Mouse (Mus musculus): ENCODE results near the gene Rnf43. TPM values are rescaled to one million over a fixed set of nuclear protein-coding genes. Genes with fewer than 3 reads are reported as not detected.

Rnf43 gene
- polyA plus RNA-seq, 1 experiment, result not detected

DNA sequence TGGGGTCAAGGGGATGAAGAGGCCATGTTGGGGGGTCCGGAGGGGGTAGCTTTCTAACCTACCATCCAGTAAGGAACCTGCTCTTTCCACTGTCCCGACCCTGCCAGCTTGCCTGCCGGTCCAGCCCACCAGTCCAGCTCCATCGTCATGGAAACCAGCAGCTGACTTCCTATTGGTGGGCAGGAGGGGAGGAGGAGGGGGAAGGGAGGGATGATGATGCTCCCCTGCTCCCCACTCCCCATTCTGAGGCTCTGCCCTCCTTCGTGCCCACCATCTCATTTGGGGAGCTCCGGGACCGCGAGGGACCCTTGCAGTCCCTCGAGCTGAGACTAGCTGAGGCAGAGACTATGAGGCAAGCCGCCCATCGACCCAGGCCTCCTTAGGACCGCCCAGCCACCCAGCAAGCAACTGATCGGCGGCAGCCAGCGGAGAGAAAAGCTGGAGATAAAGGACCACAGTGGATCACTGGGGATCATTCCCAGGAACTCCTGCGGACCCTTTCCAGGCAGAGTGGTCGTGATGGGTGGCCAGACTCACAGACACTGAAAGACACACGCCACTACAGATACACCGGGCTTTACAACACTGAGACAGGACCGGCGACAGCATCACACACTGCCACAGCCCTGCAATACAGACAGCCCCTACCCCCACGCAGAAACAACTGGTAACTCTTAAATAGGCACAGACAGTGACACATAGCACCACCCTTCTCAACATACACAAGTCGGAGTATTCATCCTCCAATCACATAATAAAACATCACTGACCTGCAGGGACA is 98.0 kb downstream of the Rnf43 start, which contains the start of gene Tspoap1:
Gene Tspoap1 (plus strand): TSS at position 241 of the 781 bp plus-strand sequence.
- Histone ChIP-seq H3K79me2 (ENCODE audit: control insufficient read depth, insufficient read depth) (peaks cover 19% of the 10 kb centered on the region), H3K36me3 (ENCODE audit: control insufficient read depth, insufficient read depth) (peaks cover 9% of the 10 kb centered on the region), H3ac (ENCODE audit: control insufficient read depth, insufficient read length, low read depth) (no peak within 1 kb of the TSS), H3K27me3 (ENCODE audit: control insufficient read depth, insufficient read depth, insufficient read length) (peaks cover 54% of the 10 kb centered on the region), H3K4me3 (ENCODE audit: insufficient read depth, poor library complexity, severe bottlenecking) (no peak within 1 kb of the TSS), H3K79me3 (ENCODE audit: low read depth) (peaks cover 14% of the 10 kb centered on the region)
- TF ChIP-seq MAX (IDR thresholded peaks at IDR 0.05) (no peak), MYOD1 (IDR thresholded peaks at IDR 0.05; ENCODE audit: control insufficient read depth, insufficient read length, low read depth) (no peak), CEBPB (IDR thresholded peaks at IDR 0.05; ENCODE audit: low read depth) (no peak), FOSL1 (IDR thresholded peaks at IDR 0.05; ENCODE audit: insufficient read depth, low read length, poor library complexity, severe bottlenecking) (no peak), MYOG (IDR thresholded peaks at IDR 0.05; ENCODE audit: control insufficient read depth, extremely low read depth, insufficient read length) (no peak), CTCF (IDR thresholded peaks at IDR 0.05; ENCODE audit: control insufficient read depth, insufficient read depth, insufficient read length) (no peak), USF1 (IDR thresholded peaks at IDR 0.05; ENCODE audit: low read depth) (no peak)

DNA sequence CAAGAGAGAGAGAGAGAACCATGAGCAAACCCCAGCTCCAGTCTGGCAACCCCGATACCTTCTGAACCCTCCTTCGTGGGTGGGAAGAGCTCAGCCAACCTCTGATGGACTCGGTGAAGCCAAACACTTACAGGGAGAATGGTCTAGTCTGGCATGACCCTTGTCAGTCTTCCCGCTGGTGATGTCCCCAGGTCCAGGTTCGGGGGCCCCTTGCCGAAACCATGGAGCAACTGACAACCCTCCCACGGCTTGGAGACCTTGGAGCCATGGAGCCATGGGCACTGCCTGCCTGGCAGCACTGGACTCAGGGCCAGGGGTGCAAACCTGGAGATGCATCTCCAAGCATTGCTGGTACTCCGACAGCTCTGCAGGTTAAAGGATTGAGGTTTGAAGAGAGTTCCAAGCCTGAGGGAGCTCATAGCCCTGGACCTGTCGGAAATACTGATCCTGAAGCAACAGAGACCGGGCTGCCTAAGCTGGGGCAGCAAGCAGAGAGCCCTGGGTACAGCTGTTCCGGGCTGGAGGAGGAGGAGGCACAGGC is 98.7 kb downstream of the Rnf43 start:
- H3ac ChIP-seq (ENCODE audit: control insufficient read depth, insufficient read length, low read depth), result no peak overlapping the region
- H3K79me2 ChIP-seq (ENCODE audit: control insufficient read depth, insufficient read depth), result peaks cover 12% of the 10 kb centered on the region
- no peak for TF ChIP-seq MAX (IDR thresholded peaks at IDR 0.05)
- no peak for TF ChIP-seq MYOD1 (IDR thresholded peaks at IDR 0.05; ENCODE audit: control insufficient read depth, insufficient read length, low read depth)
- no peak for TF ChIP-seq MYOG (IDR thresholded peaks at IDR 0.05; ENCODE audit: control insufficient read depth, extremely low read depth, insufficient read length)
- TF ChIP-seq CTCF (IDR thresholded peaks at IDR 0.05; ENCODE audit: control insufficient read depth, insufficient read depth, insufficient read length), result no peak
- TF ChIP-seq USF1 (IDR thresholded peaks at IDR 0.05; ENCODE audit: low read depth), result no peak
- no peak for TF ChIP-seq FOSL1 (IDR thresholded peaks at IDR 0.05; ENCODE audit: insufficient read depth, low read length, poor library complexity, severe bottlenecking)
- TF ChIP-seq CEBPB (IDR thresholded peaks at IDR 0.05; ENCODE audit: low read depth), result no peak
- H3K79me3 ChIP-seq (ENCODE audit: low read depth), result peaks cover 8% of the 10 kb centered on the region
- H3K27me3 ChIP-seq (ENCODE audit: control insufficient read depth, insufficient read depth, insufficient read length), result peaks cover 62% of the 10 kb centered on the region
- peaks cover 9% of the 10 kb centered on the region for H3K36me3 ChIP-seq (ENCODE audit: control insufficient read depth, insufficient read depth)
- no peak overlapping the region for H3K4me3 ChIP-seq (ENCODE audit: insufficient read depth, poor library complexity, severe bottlenecking)

DNA sequence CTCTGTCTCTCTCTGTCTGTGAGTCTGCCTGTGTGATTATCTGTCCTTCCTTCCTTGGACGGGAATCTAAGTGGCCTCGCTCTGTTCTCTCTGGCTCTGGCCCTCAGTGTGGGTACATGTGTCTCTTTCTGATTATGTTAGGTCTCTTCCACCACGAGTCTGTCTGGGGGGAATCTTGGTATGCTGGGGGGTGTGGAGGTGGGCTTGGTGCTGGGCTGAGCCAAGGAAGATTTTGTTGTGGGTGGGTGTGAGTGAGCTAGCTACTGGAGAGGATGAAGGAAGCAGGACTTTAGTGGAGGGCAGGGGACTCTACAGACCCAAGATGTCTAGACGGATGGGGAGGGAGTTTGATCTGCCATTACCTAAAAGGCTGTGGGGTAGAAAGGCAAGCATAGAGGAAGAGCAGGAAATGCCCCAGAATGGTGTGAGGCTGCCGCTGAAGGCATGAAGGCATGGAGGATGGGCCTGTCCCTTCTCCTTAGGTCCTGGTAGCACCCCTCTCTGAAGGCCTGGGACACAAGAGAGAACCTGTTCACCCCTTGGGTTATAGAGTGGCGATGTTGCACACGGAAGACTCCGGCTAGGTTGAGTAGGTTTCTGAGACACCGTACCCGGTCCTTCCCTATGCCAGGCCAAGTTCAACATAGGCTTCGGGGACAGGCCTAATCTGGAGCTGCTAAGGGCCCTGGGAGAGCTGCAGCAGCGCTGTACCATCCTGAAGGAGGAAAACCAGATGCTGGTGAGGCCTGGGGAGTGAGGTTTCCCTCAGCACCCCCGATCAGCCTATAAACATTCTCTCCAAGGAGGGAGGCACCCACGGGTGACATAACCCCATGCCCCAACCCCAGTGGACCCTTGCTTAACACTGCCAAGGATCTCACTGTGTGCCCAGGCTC is 99.5 kb downstream of the Rnf43 start:
- H3K79me2 ChIP-seq (ENCODE audit: control insufficient read depth, insufficient read depth), result peaks cover 4% of the 10 kb centered on the region
- no peak overlapping the region for H3K4me3 ChIP-seq (ENCODE audit: insufficient read depth, poor library complexity, severe bottlenecking)
- H3K27me3 ChIP-seq (ENCODE audit: control insufficient read depth, insufficient read depth, insufficient read length), result peaks cover 70% of the 10 kb centered on the region
- TF ChIP-seq MYOD1 (IDR thresholded peaks at IDR 0.05; ENCODE audit: control insufficient read depth, insufficient read length, low read depth) (no peak), MAX (IDR thresholded peaks at IDR 0.05) (no peak), FOSL1 (IDR thresholded peaks at IDR 0.05; ENCODE audit: insufficient read depth, low read length, poor library complexity, severe bottlenecking) (no peak), USF1 (IDR thresholded peaks at IDR 0.05; ENCODE audit: low read depth) (no peak), CTCF (IDR thresholded peaks at IDR 0.05; ENCODE audit: control insufficient read depth, insufficient read depth, insufficient read length) (no peak), MYOG (IDR thresholded peaks at IDR 0.05; ENCODE audit: control insufficient read depth, extremely low read depth, insufficient read length) (no peak), CEBPB (IDR thresholded peaks at IDR 0.05; ENCODE audit: low read depth) (no peak)
- H3ac ChIP-seq (ENCODE audit: control insufficient read depth, insufficient read length, low read depth), result no peak overlapping the region
- peaks cover 2% of the 10 kb centered on the region for H3K79me3 ChIP-seq (ENCODE audit: low read depth)
- H3K36me3 ChIP-seq (ENCODE audit: control insufficient read depth, insufficient read depth), result peaks cover 4% of the 10 kb centered on the region

DNA sequence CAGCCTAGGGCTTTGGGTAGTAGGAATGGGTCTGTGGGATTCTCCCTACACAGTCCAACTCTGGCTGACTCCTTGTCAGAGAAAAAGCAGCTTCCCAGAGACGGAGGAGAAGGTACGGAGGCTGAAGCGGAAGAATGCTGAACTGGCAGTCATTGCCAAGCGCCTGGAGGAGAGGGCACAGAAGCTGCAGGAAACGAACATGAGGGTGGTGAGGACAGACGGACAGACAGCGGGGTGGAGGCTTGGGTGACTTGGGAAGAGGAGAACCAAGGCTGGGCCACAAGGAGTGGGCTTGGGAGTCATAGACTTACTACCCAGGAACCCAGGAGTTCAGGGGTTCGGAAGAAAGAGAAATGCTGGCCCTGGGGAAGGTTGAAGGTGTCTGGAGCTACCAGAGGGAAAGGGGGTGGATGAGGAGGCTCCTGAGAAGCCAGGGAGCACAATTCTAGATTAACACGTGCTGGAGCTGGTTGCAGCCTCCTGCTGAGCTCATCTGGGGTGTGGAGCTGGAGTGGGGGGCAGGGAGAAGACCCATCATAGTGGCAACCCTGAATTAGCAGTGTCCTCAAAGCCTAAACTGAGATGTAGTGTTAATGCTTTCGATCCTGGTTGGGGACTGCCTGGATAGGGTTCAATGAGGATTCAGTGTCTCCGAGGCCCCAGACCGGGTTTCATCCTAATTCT is 100.3 kb downstream of the Rnf43 start:
- TF ChIP-seq MYOD1 (IDR thresholded peaks at IDR 0.05; ENCODE audit: control insufficient read depth, insufficient read length, low read depth) (no peak), MYOG (IDR thresholded peaks at IDR 0.05; ENCODE audit: control insufficient read depth, extremely low read depth, insufficient read length) (no peak), MAX (IDR thresholded peaks at IDR 0.05) (no peak), FOSL1 (IDR thresholded peaks at IDR 0.05; ENCODE audit: insufficient read depth, low read length, poor library complexity, severe bottlenecking) (no peak), CTCF (IDR thresholded peaks at IDR 0.05; ENCODE audit: control insufficient read depth, insufficient read depth, insufficient read length) (no peak), USF1 (IDR thresholded peaks at IDR 0.05; ENCODE audit: low read depth) (no peak), CEBPB (IDR thresholded peaks at IDR 0.05; ENCODE audit: low read depth) (no peak)
- Histone ChIP-seq H3K79me3 (ENCODE audit: low read depth) (no peaks in the 10 kb centered on the region), H3K27me3 (ENCODE audit: control insufficient read depth, insufficient read depth, insufficient read length) (peaks cover 73% of the 10 kb centered on the region), H3ac (ENCODE audit: control insufficient read depth, insufficient read length, low read depth) (no peak overlapping the region), H3K4me3 (ENCODE audit: insufficient read depth, poor library complexity, severe bottlenecking) (no peak overlapping the region), H3K36me3 (ENCODE audit: control insufficient read depth, insufficient read depth) (no peaks in the 10 kb centered on the region), H3K79me2 (ENCODE audit: control insufficient read depth, insufficient read depth) (no peaks in the 10 kb centered on the region)

Measured in C2C12 (cell line).